Mouse (Mus musculus) stomach, embryonic 14.5 days (tissue): Measurements from ENCODE around the gene Ppp2r5d. TPM values are rescaled to one million over a fixed set of nuclear protein-coding genes. Genes with fewer than 3 reads are reported as not detected.

Experiments used
- ATAC-seq: fragments of 200-750 bp; cut with Nextera tagmentation; 2 replicates; pipeline ENCODE4 v1.8.0; 2017; ENCODE audit warnings: low read depth, moderate TSS enrichment; ENCODE audit not compliant: insufficient number of reproducible peaks, insufficient read depth, low FRiP score
- H3K27ac ChIP-seq: fragments of 300-500 bp; sonication (generic); 2 replicates; pipeline ENCODE4 v1.5.1; 2014; ENCODE audit warnings: mild to moderate bottlenecking, low read length, moderate library complexity, mixed read lengths
- H3K27me3 ChIP-seq: fragments of 300-500 bp; sonication (generic); 2 replicates; pipeline ENCODE4 v1.6.1; 2014; ENCODE audit warnings: low read length, control low read depth, mixed read lengths; ENCODE audit not compliant: control insufficient read depth, insufficient read depth
- H3K36me3 ChIP-seq: fragments of 300-500 bp; sonication (generic); 2 replicates; pipeline ENCODE4 v1.6.1; 2014; ENCODE audit warnings: mild to moderate bottlenecking, control low read depth, low read length, moderate library complexity, mixed read lengths; ENCODE audit not compliant: control insufficient read depth, insufficient read depth
- H3K4me1 ChIP-seq: fragments of 300-500 bp; sonication (generic); 2 replicates; pipeline ENCODE4 v1.6.1; 2014; ENCODE audit warnings: low read length, control low read depth, mixed read lengths; ENCODE audit not compliant: control insufficient read depth, insufficient read depth
- H3K4me2 ChIP-seq: fragments of 300-500 bp; sonication (generic); replicated peaks from 2 replicates; pipeline ENCODE4 v1.6.1; 2014; ENCODE audit warnings: low read depth, low read length, control low read depth
- H3K4me3 ChIP-seq: fragments of 300-500 bp; sonication (generic); 2 replicates; pipeline ENCODE4 v1.5.1; 2014; ENCODE audit warnings: low read depth, low read length, control low read depth
- H3K9ac ChIP-seq: fragments of 300-500 bp; sonication (generic); replicated peaks from 2 replicates; pipeline ENCODE4 v1.6.1; 2014; ENCODE audit warnings: low read depth, mild to moderate bottlenecking, control low read depth, low read length, moderate library complexity, mixed read lengths
- H3K9me3 ChIP-seq: fragments of 300-500 bp; sonication (generic); 2 replicates; pipeline ENCODE4 v1.6.1; 2016; ENCODE audit warnings: low read depth, low read length, control low read depth; ENCODE audit not compliant: control insufficient read depth
- WGBS: fragments of 180-500 bp; shearing (Covaris S2); extraction: QIAGEN DNeasy Blood & Tissue Kit; methylation state at CpG from one replicate; pipeline ENCODE4 v1.1.7; 2014; 5-methylcytosine and 5-hydroxymethylcytosine counted together
- polyA plus RNA-seq: library from polyadenylated mRNA; unstranded; fragments of >200 nt; fragmentation: Nextera tagmentation; extraction: Ambion mirVana; gene quantifications from 2 replicates; pipeline ENCODE4 v1.2.1, GENCODE M21; 2014

Ppp2r5d gene
- polyA plus RNA-seq, result 77.5 and 82.8 TPM in 2 replicates

DNA sequence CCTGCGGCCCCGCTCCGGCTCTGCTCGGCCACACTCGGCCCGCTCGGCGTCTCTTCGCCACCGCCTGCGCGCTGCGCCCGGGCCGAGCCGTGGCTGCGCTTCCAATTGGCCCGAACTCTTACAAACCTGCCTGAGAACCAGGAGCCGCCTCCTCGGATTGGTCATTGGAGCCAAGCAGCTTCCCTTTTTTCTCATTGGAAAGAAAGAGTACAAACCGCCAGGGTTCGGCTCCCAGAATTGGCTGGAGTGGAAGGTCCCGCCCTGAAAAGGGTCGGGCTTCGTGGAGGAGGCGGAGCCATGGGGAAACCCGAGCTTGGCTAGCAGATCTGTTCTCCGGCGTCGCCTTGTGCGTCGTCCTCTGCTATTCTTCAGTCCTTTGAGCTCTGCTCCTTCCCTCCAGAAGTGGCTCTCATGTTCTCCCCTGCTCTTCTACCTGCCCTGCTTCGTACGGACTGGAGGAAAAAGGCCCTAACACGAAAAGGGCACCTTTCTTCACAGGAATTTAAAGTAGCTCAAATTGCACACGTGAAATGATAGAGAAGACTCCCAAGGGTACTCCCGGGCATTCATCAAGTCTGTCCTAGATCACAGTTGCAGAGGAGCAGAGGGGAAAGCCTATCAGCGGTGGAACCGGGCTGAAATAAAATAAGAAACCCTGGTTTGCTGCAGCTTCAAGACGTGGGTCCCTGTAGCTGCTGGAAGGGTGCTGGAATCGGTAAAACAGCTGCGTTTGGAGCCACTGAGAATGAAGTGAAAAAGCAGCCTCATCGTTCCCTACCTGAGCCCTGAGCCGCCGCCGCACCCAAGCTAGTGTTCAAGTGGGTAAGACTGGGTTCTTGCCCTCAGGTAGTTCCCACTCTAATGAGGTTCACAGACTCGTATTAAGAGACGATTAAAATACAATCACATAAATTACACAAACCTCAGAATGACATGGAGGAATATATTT is at the start of gene Ppp2r5d:
Gene Ppp2r5d, minus strand, starts transcription at position 225 of the 949 bp plus-strand sequence.
- peak; percentile 96 for ATAC-seq
- H3K27me3 ChIP-seq, result no peaks in the 10 kb centered on the region
- H3K9ac ChIP-seq, result peak within 1 kb of the TSS; percentile 86
- peak within 1 kb of the TSS; percentile 79 for H3K4me2 ChIP-seq
- H3K4me1 ChIP-seq, result peaks cover 27% of the 10 kb centered on the region
- no peaks in the 10 kb centered on the region for H3K9me3 ChIP-seq
- H3K36me3 ChIP-seq, result no peaks in the 10 kb centered on the region; the same call in 1 of the 2 replicates
- peak within 1 kb of the TSS; percentile 89 for H3K4me3 ChIP-seq
- peak within 1 kb of the TSS; percentile 96 for H3K27ac ChIP-seq
- WGBS, result under 1% methylated on average over 48 of the region's 48 CpGs

DNA sequence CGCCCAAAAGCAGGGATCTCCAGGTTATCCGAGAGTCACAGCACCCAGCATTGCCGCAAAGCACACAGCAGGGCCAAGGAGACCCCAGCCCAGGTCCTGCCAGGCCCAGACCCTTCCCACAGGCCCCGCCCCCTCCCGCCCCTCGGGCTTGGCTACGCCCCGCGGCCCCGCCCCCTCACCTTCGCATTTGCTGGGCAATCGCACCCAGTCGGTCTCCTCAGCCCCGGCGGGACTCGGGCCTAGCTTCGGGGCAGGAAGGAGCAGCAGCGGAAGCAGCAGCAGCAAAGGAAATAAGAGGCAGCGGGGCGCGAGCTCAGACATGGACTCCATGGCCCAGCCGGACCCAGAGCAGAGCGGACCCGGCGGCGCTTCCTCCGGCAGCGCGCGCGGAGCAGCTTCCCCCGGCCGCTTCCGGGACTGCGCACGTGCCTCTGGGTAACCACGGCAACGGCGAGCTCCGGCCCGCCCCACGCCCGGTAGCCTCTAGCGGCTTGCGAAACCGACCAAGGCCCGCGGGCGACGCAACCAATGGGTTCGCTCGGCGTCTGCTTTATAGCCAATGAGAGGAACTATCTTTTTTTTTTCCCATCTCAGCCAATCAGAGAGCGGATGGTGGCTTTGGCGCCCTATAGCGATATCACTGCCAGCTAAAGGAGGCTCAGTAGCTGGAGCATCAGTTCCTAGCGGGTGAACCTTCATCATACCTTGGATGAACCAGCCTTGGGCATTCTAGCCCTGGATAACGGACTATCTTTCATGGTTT is 47.1 kb upstream of the Ppp2r5d start, which contains the start of gene Cnpy3:
Gene Cnpy3, minus strand, starts transcription at position 421 of the 763 bp plus-strand sequence.
- H3K4me1 ChIP-seq, result no peaks in the 10 kb centered on the region
- under 1% methylated on average over 57 of the region's 58 CpGs for WGBS
- H3K36me3 ChIP-seq, result 0 out of 2 replicates have a peak, but pooled peaks cover 4% of the 10 kb centered on the region
- H3K9ac ChIP-seq, result peak within 1 kb of the TSS; percentile 22
- peak within 1 kb of the TSS; percentile 88 for H3K27ac ChIP-seq
- peak; percentile 99 for ATAC-seq
- H3K4me2 ChIP-seq, result peak within 1 kb of the TSS; percentile 56
- H3K27me3 ChIP-seq, result no peaks in the 10 kb centered on the region
- H3K9me3 ChIP-seq, result no peaks in the 10 kb centered on the region
- H3K4me3 ChIP-seq, result peak within 1 kb of the TSS; percentile 65

DNA sequence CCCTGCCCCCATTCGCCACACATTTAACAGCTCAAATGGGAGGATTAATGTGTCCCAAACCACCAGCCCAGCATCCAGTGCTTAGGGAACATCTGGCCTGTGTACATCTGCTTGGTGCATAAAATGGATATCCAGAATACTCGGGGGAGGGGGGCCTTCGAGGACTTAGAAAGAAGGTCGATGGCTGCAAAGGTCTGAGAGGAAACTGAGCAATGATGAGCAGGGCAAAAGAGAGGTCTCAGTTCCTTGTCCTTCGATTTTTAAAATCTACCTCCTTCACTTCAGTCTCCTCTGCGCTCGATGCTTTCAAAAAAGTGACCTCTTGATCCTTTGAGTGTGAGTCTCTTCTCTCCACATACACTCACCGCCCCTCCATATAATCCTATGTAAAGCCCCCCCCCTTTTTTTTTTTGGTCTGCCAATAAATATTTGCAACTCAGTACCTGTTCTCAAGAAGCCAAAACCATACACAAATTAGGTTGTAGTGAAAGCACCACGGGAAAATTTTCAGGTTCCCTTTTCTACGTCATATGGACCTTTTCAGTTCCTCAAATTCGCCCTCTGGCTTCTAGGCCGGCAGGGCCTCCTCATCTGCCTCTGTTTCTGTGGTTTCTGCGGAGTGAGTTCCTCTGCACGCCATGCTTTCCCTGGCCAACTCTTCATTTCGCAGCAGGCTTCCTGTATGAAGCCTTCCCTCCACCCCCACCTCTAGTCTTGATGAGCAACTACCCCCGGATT is 46.3 kb upstream of the Ppp2r5d start:
- Histone ChIP-seq H3K9me3 (no peaks in the 10 kb centered on the region), H3K27ac (peak overlapping the region; percentile 88), H3K27me3 (no peaks in the 10 kb centered on the region), H3K4me2 (peak overlapping the region; percentile 56), H3K4me1 (no peaks in the 10 kb centered on the region), H3K9ac (peak overlapping the region; percentile 22), H3K36me3 (0 out of 2 replicates have a peak, but pooled peaks cover 6% of the 10 kb centered on the region), H3K4me3 (peak overlapping the region; percentile 65)
- 17% methylated on average over 16 of the region's 16 CpGs for WGBS
- ATAC-seq, result no peak; the same call in 1 of the 2 replicates

DNA sequence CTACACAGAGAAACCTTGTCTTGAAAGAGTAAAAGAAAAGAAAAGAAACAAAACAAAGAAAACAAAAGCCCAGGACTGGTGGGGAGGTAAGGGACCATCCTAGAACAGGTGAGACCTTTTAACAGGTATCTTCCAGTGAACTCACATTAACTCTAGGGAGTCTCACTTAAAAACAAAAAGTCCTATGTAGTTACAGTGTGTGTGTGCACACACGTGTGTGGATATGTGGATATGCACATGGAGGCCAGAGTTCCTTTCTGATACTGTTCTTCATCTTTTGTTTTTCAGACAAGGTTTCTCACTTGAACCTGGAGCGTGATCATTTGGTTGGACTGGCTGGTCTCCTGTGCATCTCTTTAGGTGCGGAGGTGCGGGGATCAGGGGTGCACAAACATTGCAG is 45.7 kb upstream of the Ppp2r5d start:
- Histone ChIP-seq H3K4me1 (no peaks in the 10 kb centered on the region), H3K9me3 (no peaks in the 10 kb centered on the region), H3K4me3 (peak overlapping the region; percentile 65; the same call in 1 of the 2 replicates), H3K4me2 (peak overlapping the region; percentile 56), H3K27ac (no peak overlapping the region; the same call in 1 of the 2 replicates), H3K27me3 (no peaks in the 10 kb centered on the region), H3K9ac (no peak overlapping the region), H3K36me3 (0 out of 2 replicates have a peak, but pooled peaks cover 6% of the 10 kb centered on the region)
- ATAC-seq, result no peak
- whole genome bisulfite sequencing, result 92% methylated on average over 4 of the region's 4 CpGs

DNA sequence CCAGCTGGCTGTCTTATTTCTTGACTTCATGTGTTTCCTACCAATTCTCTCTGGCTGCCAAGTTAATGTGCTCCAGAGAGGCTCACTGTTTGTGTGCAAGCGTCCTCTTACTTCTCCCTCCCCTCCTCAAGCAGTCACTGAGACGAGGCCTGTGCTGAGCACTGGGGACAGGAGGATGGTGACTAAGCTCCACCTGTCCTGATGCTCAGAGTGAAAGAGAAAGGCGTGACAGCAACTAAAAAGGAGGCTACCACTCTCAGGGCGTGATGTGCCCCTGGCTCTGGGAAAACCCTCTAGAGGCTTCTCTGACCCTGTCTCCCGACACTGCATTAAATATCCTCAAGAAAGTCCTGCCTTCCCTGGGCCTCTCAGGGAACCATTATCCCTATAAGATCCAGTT is 44.4 kb upstream of the Ppp2r5d start:
- Histone ChIP-seq H3K9me3 (no peaks in the 10 kb centered on the region), H3K27me3 (no peaks in the 10 kb centered on the region), H3K36me3 (0 out of 2 replicates have a peak, but pooled peaks cover 6% of the 10 kb centered on the region), H3K4me3 (no peak overlapping the region), H3K9ac (no peak overlapping the region), H3K4me2 (no peak overlapping the region), H3K27ac (no peak overlapping the region), H3K4me1 (no peaks in the 10 kb centered on the region)
- ATAC-seq, result no peak
- WGBS, result 92% methylated on average over 5 of the region's 5 CpGs

DNA sequence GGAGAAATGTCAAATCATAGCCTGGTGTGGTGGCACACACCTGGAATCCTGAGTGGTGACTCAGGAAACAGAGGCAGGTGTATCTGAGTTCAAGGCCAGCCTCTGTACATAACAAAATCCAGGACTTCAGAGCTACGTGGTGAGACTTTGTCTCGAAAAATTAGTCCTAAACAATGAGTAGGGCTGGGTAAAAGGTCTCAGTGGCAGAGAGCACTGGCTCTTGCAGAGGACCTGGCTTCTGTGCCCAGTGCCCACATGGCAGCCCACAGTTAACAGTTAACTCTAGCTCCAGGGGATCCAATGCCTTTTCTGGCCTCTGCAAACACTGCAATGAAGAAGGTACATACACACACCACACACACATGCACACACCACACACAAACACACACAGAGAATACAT is 42.9 kb upstream of the Ppp2r5d start:
- Histone ChIP-seq H3K9ac (no peak overlapping the region), H3K4me3 (no peak overlapping the region), H3K27ac (no peak overlapping the region), H3K27me3 (no peaks in the 10 kb centered on the region), H3K4me1 (no peaks in the 10 kb centered on the region), H3K4me2 (no peak overlapping the region), H3K36me3 (peaks cover 12% of the 10 kb centered on the region; the same call in 1 of the 2 replicates), H3K9me3 (no peaks in the 10 kb centered on the region)
- ATAC-seq, result no peak
- 85% methylated on average over 2 of the region's 2 CpGs for WGBS

DNA sequence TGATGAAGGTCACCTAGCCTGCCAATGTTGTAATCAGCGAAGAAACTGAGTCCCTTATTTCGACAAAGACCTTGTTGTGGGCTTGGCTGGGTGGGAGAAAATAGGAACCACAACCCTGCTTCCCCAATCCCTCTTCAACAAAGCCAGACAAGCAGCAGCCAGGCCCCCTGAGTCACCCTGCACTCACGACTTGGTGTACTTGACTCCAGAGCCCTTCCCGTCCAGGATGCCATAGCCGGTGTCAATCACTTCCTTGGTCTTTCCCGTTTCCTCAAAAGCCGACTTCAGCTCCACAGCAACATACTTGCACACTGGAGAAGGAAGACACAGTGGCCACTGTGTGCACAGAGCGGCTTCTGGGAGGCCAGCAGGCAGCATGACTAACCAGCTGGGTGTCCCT is 42.3 kb upstream of the Ppp2r5d start:
- H3K36me3 ChIP-seq, result peaks cover 18% of the 10 kb centered on the region; the same call in 1 of the 2 replicates
- no peak overlapping the region for H3K4me2 ChIP-seq
- no peaks in the 10 kb centered on the region for H3K4me1 ChIP-seq
- no peak overlapping the region for H3K9ac ChIP-seq
- H3K27ac ChIP-seq, result no peak overlapping the region
- no peak for ATAC-seq
- H3K27me3 ChIP-seq, result no peaks in the 10 kb centered on the region
- WGBS, result 81% methylated on average over 8 of the region's 8 CpGs
- H3K4me3 ChIP-seq, result no peak overlapping the region
- H3K9me3 ChIP-seq, result no peaks in the 10 kb centered on the region
